Comparison of ENCODE assay signal across 17 mouse cellular contexts in genomic region chr8:79158357-79158756, GRCm38 (mm10).
"Had no signal": no experiment of that assay in that cellular context is flagged by ENCODE, and none has a peak within 500 bp of the region (broad histone marks: within the 10 kb centered on the region; RNA-seq: fewer than 3 reads in every experiment).

No protein-coding gene starts in this region.

- H3K27me3 ChIP-seq: lung, embryonic 15.5 days; megakaryocyte, embryonic 14.5 days; midbrain, embryonic 13.5 days; midbrain, embryonic 15.5 days; neural tube, embryonic 12.5 days; stomach, embryonic 15.5 days had no signal

- ATAC-seq: liver, postnatal 0 days; midbrain, embryonic 13.5 days; midbrain, embryonic 15.5 days had no signal

- H3K9me3 ChIP-seq: lung, embryonic 15.5 days; megakaryocyte, embryonic 14.5 days; midbrain, embryonic 13.5 days; midbrain, embryonic 15.5 days; neural tube, embryonic 12.5 days; stomach, embryonic 15.5 days had no signal

- H3K4me1 ChIP-seq: neural tube, embryonic 12.5 days had no signal

- DNase-seq: liver, postnatal 0 days; lung, adult 2 months; lung, postnatal 10 days; lung, postnatal 36 days; right cerebral cortex, postnatal 14 days; thymus, adult 2 months; thymus, postnatal 25 days; thymus, postnatal 4 days had no signal

- H3K9ac ChIP-seq: liver, postnatal 0 days; lung, embryonic 15.5 days; midbrain, embryonic 13.5 days; midbrain, embryonic 15.5 days; neural tube, embryonic 12.5 days; stomach, embryonic 15.5 days had no signal

- H3K4me2 ChIP-seq: lung, embryonic 15.5 days; midbrain, embryonic 11.5 days; midbrain, embryonic 13.5 days; midbrain, embryonic 15.5 days; neural tube, embryonic 12.5 days; stomach, embryonic 15.5 days had no signal

- H3K27ac ChIP-seq: lung, embryonic 15.5 days; macrophage; midbrain, embryonic 13.5 days; midbrain, embryonic 15.5 days; neural tube, embryonic 12.5 days; stomach, embryonic 15.5 days; stomach, postnatal 0 days had no signal

- H3K4me3 ChIP-seq: lung, embryonic 15.5 days; megakaryocyte, embryonic 14.5 days; midbrain, embryonic 13.5 days; midbrain, embryonic 15.5 days; neural tube, embryonic 12.5 days; stomach, embryonic 15.5 days had no signal
